Mouse (Mus musculus): Measurements from ENCODE around the gene Hpgd.

Hpgd gene

DNA sequence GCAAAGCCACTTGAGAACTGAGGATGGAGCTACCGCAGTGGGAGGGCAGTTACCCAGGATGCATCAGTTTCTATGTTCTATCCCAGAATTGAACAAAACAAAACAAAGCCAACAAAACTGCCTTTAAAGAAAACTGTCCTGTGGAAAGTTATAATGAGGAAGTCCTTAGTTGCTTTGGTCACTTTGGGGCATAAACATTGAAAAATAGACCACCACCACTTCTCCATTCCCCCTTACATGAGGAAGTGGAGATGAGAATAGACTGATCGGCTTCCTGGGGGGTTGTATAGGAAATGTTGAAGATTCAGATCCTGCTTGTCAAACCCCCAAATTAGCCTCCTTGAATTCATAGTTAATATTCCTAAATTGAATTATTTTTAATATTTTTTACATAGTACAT, 19.2 kb downstream of the Hpgd start:
- in situ Hi-C loops (cut with MboI; ENCODE audit: unreplicated experiment in 2 of 2): no loop called here

DNA sequence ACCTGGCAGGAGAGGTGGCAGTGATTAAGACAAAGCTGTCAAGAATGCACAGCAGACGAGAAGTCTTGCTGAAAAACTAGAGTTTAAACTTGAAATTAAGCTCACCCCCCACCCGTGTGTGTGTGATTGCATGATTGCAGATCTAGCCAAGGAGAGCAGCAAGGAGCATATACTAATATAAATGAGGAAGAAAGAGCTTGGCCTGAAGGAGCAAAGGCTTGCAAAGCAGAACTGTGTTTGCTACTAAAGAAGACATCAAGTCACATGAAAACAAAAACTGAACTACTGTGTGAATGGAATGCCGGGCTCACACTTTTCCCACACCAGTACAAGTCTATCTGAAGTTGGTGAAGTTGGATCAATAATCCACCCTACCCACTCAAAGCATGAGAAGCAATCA, 20.8 kb downstream of the Hpgd start:
- in situ Hi-C loops (cut with MboI; ENCODE audit: unreplicated experiment in 2 of 2): no loop called here

DNA sequence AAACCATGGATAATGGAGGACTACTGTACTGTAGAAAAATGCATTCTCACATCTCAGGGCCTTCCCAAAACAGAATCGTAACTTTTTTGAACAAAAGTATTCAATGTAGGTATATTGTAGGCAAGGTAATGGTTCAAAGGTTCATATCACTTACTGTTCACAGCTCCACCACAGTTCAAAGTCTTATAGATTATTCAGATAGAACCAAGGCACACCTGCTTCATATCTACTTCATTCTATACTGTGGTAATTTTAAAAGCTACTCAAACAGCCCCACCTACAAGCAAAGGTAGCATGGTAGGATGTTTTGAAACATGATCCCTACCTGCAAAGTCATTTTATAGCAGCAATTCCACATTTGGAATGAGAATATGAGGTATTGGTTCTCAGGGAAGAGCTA, 28.9 kb downstream of the Hpgd start:
- in situ Hi-C loops (cut with MboI; ENCODE audit: unreplicated experiment in 2 of 2): no loop called here

DNA sequence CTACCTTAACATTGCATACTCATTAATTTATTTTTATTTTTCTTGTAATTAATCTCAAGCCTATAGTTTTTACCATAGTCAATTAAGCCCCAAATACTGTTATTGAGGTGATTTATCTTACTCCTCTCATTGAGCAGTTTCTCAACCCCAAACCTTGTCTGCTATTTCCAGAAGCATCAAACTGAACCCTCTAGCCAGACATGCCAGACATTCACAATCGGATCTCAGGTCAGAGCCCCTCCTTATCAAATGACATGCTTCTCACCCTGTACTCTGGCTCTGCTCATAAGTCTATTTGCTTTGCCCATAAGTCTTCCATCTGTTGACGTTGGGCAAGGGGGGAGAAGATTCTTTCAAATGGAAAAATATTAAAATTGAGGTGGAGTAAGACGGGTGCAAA, 33.3 kb downstream of the Hpgd start:
- in situ Hi-C loops (cut with MboI; ENCODE audit: unreplicated experiment in 2 of 2): loop anchor here in 1 of 2 experiments (25.0 kb wide), 1 partner anchor 1815 kb away; no protein-coding TSS in a partner anchor

DNA sequence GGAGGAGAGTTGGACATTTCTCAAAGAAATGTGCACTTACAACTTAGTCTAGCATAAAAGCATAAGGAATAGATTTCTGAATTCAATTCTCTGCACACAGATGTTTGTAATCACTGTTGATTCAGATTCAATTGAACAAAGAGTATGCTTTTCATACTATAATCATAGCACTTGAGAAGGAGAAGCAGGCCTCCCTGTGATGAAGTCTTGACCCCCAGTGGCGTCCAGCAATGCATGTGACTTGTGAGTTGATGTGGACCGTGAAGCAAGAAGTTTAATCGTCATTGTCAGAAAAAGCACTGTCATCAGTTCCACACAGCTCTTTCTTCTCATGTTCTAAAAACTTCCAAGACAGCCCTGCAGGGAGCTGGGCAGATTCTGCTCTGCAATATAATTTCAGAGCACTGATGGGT, 33.8 kb downstream of the Hpgd start:
- in situ Hi-C loops (cut with MboI; ENCODE audit: unreplicated experiment in 2 of 2): loop anchor here in 1 of 2 experiments (25.0 kb wide), 1 partner anchor 1816 kb away; no protein-coding TSS in a partner anchor

DNA sequence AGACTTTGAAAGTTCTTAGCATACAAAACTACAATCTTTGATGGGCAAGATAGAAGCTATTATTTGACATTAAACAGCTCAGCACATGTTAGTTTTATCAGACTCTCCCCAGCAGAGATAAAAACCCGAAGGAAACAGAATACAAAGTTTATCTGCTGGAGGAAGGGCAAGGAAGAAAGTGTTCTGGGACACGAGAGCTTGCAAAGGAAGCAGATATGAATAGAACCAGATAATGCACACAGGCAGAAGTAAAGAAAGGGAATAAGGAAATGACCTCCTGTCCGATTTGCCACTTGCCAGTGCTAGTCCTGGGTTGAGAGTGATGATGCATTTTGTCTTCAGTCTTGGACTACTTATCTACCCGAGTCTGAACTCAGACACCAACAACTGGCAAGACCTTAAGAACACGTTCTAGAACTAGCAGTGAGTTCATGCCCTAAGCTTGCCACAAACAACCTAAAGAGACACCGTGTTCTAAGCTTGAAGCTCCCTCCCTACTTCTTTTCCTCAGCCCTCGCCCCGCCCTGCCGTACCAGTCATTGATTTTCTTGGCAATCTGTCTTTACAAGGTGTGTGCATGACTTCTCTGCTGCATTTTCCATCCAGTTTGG, 41.1 kb downstream of the Hpgd start:
- in situ Hi-C loops (cut with MboI; ENCODE audit: unreplicated experiment in 2 of 2): loop anchor here in 1 of 2 experiments (25.0 kb wide), 1 partner anchor 1823 kb away; no protein-coding TSS in a partner anchor

DNA sequence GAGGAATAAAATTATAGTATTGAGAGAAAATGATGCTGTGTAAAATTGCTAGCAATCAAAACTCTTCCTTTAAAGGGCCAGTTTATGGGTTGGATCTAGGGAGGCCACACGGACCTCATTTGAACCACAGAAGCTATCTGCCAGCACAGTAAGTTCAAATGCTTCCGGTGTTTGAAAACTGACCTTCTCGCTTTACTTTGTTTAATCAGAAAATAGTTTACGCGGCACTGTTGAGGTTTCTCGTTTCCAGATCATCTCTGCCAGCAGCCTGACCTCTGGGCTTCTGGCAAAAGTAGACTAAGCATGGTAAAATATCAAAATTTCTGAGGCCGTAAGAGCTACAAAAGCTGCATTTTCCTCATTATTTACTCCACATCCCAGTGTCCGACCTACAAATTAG, 42.4 kb downstream of the Hpgd start:
- in situ Hi-C loops (cut with MboI; ENCODE audit: unreplicated experiment in 2 of 2): loop anchor here in 1 of 2 experiments (25.0 kb wide), 1 partner anchor 1824 kb away; no protein-coding TSS in a partner anchor

DNA sequence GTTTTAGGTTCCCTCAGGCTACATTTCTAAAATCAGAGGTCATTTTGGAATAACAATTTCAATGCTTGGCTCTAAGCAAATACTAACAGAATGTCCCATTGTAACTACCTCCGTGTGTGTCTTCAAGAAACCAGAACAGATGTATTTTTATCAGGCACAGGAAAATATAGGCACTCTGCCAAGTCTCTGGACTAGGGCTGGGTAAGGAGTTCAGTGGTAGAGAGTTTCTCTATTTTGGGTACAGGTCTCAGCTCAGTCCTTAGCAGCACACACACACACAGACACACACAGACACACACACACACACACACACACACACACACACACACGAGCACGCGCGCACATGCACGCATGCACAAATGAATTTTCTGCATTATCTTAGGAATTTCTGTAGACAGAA, 49.1 kb downstream of the Hpgd start:
- in situ Hi-C loops (cut with MboI; ENCODE audit: unreplicated experiment in 2 of 2): loop anchor here (10.0 to 25.0 kb wide), 3 partner anchors 141 to 1831 kb away; no protein-coding TSS in a partner anchor

DNA sequence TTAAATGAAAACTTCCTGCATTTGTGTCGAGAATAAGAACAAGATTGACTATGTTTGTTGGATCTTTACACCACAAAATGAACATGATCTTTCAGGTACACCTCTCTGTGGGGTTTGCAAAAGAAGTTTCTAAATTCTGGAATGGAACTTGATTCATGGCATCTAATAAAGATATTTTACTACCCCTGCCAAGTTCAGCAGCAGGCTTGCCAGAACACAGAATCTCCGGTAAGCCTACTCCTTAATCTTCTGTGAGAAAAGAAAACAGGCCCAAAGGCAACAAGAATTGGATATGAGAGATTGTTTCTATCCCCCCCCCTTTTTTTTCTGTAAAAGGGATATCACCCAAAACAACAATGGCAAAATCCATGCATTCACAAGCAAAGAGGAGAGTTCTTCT, 49.6 kb downstream of the Hpgd start:
- in situ Hi-C loops (cut with MboI; ENCODE audit: unreplicated experiment in 2 of 2): loop anchor here (10.0 to 25.0 kb wide), 3 partner anchors 141 to 1832 kb away; no protein-coding TSS in a partner anchor

DNA sequence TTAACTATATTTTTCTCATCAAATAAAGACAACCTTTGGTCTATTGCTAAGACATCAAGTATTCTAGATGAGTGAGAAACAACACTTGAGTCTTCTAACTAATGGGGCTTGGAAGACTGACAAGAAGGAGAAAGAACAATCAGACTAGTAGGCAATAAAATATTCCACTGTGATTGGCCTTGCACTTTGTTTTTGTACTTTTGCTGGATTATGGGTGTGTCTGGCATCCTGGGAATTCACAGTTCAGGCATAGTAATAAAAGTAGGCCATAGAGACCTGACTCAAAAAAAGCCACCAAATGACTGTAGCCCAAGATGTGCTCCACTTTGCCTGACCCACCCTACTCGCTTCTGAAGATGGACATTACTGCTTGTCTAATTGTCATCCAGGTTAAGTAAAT, 50.0 kb downstream of the Hpgd start:
- in situ Hi-C loops (cut with MboI; ENCODE audit: unreplicated experiment in 2 of 2): loop anchor here (10.0 to 25.0 kb wide), 3 partner anchors 140 to 1832 kb away; no protein-coding TSS in a partner anchor

DNA sequence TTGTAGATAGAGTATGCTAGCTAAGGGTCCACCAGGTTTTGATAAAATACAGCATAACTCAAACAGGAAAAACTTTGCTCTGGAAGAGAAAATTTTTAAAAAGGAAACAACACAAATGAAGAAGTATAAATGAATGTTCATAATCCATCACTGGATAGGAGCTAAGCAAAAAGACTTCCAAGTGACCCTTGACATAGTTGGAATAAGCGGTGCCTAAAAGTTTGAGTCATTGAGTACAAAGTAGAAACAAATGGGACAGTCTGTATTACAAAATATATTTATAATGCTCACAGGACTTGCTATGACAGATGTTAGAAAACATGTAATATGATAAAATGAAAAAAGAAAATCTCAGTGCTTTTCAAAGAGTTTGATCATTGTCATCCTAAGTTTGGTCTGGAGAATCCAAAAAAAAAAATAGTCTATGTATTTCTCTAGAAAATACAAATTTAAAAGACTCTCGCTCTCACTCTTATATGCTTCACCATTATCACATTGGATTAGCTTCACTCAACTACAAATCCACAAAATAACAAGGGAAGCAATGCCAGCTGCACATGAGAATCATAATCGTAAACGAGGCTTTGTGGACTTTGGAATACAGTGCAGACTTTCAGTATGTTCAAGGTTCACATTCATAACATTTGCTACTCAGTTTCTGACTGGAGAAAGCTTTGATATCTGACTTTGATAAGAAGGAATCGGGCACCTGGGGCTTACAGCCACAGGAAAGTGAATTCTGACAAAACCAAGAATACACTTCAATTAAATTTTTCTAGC, 51.4 kb downstream of the Hpgd start:
- in situ Hi-C loops (cut with MboI; ENCODE audit: unreplicated experiment in 2 of 2): loop anchor here (5.0 to 25.0 kb wide), 5 partner anchors 136 to 1834 kb away; no protein-coding TSS in a partner anchor

DNA sequence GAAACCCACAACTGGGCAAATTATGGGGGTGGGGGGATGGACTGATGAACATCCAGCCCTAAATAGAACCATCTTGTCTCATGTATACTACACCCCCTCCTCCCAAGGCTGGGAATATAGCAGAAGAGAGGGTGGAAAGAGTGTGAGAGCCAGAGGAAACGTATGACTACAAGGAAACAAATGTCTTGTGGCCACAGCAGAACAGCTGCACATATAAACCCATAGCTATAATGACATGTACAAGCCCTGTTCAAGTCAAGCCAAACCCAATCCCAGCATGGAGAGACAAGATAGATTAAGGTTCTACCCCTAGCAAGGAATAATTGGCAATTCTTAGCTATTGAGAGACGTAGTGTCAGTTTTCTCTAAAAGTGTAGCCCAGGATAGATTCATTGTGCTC, 68.8 kb downstream of the Hpgd start:
- in situ Hi-C loops (cut with MboI; ENCODE audit: unreplicated experiment in 2 of 2): no loop called here

All from v-Abl transformed pro-B cells (cell line).